Mouse (Mus musculus) midbrain, embryonic 10.5 days (tissue): ENCODE data around the gene Ergic1. TPM values are rescaled to one million over a fixed set of nuclear protein-coding genes. Genes with fewer than 3 reads are reported as not detected.

Source experiments
- DNase-seq: peaks from one replicate; pipeline ENCODE4 v3.0.0-alpha.2; 2017; ENCODE audit warnings: low spot score
- H3K27ac ChIP-seq: fragments of 300-500 bp; sonication (generic); replicated peaks from 2 replicates; pipeline ENCODE4 v1.5.1; 2016; ENCODE audit warnings: mild to moderate bottlenecking
- H3K27me3 ChIP-seq: fragments of 300-500 bp; sonication (generic); 2 replicates; pipeline ENCODE4 v1.6.1; 2016; ENCODE audit warnings: low read depth, mild to moderate bottlenecking; ENCODE audit not compliant: poor library complexity, severe bottlenecking
- H3K36me3 ChIP-seq: fragments of 300-500 bp; sonication (generic); 2 replicates; pipeline ENCODE4 v1.6.1; 2016; ENCODE audit warnings: mild to moderate bottlenecking, moderate library complexity
- H3K4me1 ChIP-seq: fragments of 300-500 bp; sonication (generic); 2 replicates; pipeline ENCODE4 v1.6.1; 2016
- H3K4me3 ChIP-seq: fragments of 300-500 bp; sonication (generic); 2 replicates; pipeline ENCODE4 v1.5.1; 2016; ENCODE audit warnings: mild to moderate bottlenecking, moderate library complexity
- H3K9me3 ChIP-seq: fragments of 300-500 bp; sonication (generic); replicated peaks from 2 replicates; pipeline ENCODE4 v1.6.1; 2016; ENCODE audit warnings: mild to moderate bottlenecking
- WGBS: fragments of 180-500 bp; shearing (Covaris S2); methylation state at CpG from one replicate; pipeline ENCODE4 v1.1.7; 2016; 5-methylcytosine and 5-hydroxymethylcytosine counted together
- polyA plus RNA-seq: library from polyadenylated mRNA; unstranded; fragments of >200 nt; fragmentation: Nextera tagmentation; extraction: Ambion mirVana; gene quantifications from 2 replicates; pipeline ENCODE4 v1.2.1, GENCODE M21; 2016

Gene Ergic1
- polyA plus RNA-seq, 1 experiment from 2014 or later: 104 TPM

DNA sequence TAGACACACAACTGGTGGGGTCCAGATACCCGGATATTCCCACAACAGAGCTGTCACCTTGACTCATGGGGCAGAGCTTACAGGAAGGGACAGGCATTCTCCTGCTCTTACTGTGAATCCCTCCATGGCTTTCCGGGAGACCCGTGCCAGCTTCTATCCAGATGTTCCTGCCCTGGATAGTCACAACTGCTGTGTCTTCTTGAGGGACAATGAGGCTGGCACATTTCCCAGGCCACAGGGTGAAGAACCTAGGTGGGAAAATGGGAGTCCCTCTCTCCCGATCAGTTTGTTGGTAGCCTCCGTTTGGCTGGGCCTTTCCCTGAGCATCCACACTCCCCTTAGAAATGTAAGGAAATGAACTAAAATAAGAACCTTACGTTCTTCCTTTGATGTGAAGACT lies 32.5 kb upstream of the Ergic1 start:
- no peak for DNase-seq
- H3K4me1 ChIP-seq: peaks cover 9% of the 10 kb centered on the region
- no peaks in the 10 kb centered on the region for H3K27me3 ChIP-seq
- H3K4me3 ChIP-seq: no peak overlapping the region
- H3K9me3 ChIP-seq: no peaks in the 10 kb centered on the region
- 95% methylated on average over 6 of the region's 6 CpGs for WGBS
- no peak overlapping the region for H3K27ac ChIP-seq
- H3K36me3 ChIP-seq: no peaks in the 10 kb centered on the region

DNA sequence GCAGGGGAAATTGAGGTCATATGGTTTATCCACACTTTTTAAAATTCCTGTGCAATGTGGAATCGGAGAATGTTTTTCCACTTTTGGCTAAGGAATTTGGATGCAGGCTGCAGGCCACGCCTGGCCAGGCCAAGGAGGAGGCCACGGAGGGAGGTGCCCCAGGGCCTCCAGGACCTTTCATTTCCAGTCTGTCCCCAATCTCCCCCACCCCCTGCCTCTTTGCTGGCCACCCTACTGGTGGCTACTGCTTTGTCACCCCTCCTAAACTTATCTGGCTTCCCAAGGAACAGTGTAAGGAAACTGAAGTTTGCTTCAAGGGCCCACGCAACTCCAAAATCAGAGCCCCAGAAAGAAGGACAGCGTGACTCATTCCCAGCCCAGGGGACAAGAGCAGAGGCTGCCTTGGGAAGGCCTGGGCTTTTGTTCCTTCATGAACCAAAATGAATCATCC lies 31.5 kb upstream of the Ergic1 start:
- H3K9me3 ChIP-seq: no peaks in the 10 kb centered on the region
- no peak for DNase-seq
- peaks cover 9% of the 10 kb centered on the region for H3K4me1 ChIP-seq
- H3K36me3 ChIP-seq: no peaks in the 10 kb centered on the region
- no peaks in the 10 kb centered on the region for H3K27me3 ChIP-seq
- WGBS: 92% methylated on average over 5 of the region's 5 CpGs
- H3K4me3 ChIP-seq: no peak overlapping the region
- no peak overlapping the region for H3K27ac ChIP-seq

DNA sequence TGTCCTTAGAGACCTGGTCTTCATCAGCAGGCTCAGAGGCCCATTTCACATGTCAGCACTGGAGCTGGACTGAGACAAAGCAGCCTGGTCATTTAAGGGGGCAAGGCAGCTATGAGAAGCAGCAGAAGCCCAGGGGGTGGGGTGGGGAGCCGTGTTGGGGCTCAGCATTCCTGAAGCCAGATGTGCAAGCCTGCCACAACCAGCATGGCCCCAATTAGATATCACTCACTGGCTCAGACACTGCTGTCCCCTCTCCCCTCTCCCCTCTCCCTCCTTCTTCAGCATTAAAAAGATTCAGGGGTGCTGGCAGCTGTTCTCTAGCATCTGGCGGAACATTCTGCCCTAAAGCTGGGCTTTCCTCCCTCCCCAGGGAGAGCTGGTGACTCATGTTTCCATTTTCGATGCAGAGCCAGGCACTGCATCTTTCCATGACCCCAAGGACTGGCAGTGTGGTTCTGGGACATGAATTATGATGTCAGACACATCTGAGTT lies 30.7 kb upstream of the Ergic1 start:
- Histone ChIP-seq H3K9me3 (no peaks in the 10 kb centered on the region), H3K27me3 (no peaks in the 10 kb centered on the region), H3K27ac (no peak overlapping the region), H3K4me1 (0 out of 2 replicates have a peak, but pooled peaks cover 3% of the 10 kb centered on the region), H3K36me3 (no peaks in the 10 kb centered on the region), H3K4me3 (no peak overlapping the region)
- WGBS: 67% methylated on average over 3 of the region's 3 CpGs
- DNase-seq: no peak

DNA sequence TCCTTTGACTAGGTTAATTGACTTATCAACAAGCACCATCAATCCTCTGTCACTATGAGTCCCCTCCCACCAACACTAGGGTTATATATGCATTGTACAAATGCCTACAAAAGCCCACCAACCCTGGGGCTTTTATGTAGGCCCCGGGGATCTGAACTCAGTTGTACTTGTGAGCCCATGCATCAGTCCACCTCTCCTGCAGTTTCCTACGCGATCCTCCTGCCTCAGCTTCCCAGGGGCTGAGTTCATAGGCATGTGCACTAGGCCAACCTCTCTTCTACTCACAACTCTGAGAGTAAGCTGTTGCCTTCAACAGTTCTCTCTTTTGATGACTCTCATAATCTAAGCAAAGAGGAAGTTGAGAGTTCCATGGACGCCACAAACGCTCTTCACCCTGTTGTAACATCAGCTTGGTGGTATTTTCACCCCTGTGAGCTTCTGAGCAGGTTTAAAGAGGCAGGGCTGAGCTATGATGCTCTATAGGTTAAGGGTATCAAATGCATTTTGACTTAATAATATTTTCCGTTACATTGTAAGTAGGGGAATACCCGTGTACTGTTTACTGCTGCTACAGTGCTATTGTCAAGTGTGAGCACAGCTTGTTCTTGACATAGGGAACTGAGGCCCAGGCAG lies 29.8 kb upstream of the Ergic1 start:
- Histone ChIP-seq H3K27ac (no peak overlapping the region), H3K27me3 (no peaks in the 10 kb centered on the region), H3K4me3 (no peak overlapping the region), H3K4me1 (0 out of 2 replicates have a peak, but pooled peaks cover 3% of the 10 kb centered on the region), H3K9me3 (no peaks in the 10 kb centered on the region), H3K36me3 (no peaks in the 10 kb centered on the region)
- no peak for DNase-seq
- WGBS: 92% methylated on average over 7 of the region's 7 CpGs

DNA sequence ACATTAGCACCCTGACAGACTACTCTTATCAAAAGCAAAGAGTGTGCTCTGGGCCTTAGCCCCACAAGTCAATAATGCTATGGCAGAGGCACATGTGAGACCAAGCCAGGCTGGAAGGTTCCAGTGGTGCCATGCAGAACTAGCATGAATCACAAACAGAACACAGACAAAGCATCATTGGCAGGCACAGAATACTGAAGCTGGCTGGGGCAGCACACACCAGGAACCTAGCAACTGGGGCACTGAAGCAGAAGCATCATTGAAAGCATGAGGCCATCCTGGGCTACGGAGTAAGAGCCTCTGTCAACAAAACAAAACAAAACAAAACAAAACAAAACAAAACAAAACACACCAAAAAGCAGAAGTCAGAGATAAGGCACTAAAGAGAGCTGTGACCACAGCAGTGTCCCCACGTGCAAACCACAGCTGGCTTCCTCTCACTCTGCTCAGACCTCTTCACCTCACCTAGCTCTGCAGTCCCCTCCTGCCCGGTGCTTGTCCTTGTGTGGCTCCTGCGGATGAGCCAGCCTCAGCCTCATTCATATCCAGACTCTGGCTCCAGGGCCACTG lies 28.7 kb upstream of the Ergic1 start:
- 75% methylated on average over 4 of the region's 4 CpGs for WGBS
- H3K4me1 ChIP-seq: 0 out of 2 replicates have a peak, but pooled peaks cover 3% of the 10 kb centered on the region
- no peak overlapping the region for H3K4me3 ChIP-seq
- H3K9me3 ChIP-seq: no peaks in the 10 kb centered on the region
- DNase-seq: no peak
- no peaks in the 10 kb centered on the region for H3K27me3 ChIP-seq
- no peaks in the 10 kb centered on the region for H3K36me3 ChIP-seq
- H3K27ac ChIP-seq: no peak overlapping the region

DNA sequence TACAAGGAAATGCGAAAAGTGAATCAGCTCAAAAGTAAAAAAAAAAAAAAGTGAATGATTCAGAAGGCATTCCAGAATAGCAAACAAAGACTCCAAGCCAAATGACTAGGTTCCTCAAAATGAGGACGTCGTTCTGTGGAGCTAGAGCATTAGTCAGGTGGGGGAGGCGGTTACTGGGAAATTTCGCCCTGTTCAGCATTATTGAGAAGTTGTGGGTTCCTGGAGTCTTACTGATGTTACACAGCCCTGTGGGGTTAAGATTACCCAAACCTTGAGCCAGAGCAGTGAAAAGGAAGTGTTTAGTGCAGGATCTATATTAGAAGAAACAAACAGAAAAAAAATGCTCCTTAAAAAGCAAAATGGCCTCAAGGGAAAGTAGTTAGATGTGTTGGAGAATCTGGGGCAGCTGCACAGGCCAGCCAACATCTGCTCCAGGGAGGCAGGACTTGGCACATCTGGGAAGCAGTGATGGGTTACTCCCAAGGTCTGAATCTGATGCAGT lies 27.4 kb upstream of the Ergic1 start:
- no peaks in the 10 kb centered on the region for H3K36me3 ChIP-seq
- WGBS: 83% methylated on average over 5 of the region's 5 CpGs
- no peak overlapping the region for H3K27ac ChIP-seq
- H3K4me1 ChIP-seq: 0 out of 2 replicates have a peak, but pooled peaks cover 3% of the 10 kb centered on the region
- no peak for DNase-seq
- no peak overlapping the region for H3K4me3 ChIP-seq
- no peaks in the 10 kb centered on the region for H3K9me3 ChIP-seq
- no peaks in the 10 kb centered on the region for H3K27me3 ChIP-seq

DNA sequence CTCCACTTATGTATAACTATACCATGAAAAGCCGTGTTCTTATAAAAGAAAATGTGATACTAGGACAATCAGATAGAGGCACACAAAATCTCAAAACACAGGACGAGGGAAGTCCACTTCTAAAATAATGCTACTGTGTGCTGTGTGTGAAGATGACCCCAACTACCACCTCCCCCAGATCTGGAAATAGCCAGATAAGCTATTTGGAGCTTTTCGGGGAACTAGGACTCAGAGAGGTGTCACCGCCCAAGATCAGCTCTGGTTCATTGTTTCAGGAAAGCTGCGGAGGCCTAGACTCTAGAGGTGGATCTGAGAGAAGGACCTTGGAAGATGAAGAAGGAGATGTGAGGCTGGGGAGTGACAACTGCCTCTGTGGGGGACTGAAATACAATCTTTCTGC lies 26.6 kb upstream of the Ergic1 start:
- Histone ChIP-seq H3K4me3 (no peak overlapping the region), H3K36me3 (no peaks in the 10 kb centered on the region), H3K27ac (no peak overlapping the region), H3K9me3 (no peaks in the 10 kb centered on the region), H3K27me3 (no peaks in the 10 kb centered on the region), H3K4me1 (0 out of 2 replicates have a peak, but pooled peaks cover 3% of the 10 kb centered on the region)
- 86% methylated on average over 5 of the region's 5 CpGs for WGBS
- DNase-seq: no peak

DNA sequence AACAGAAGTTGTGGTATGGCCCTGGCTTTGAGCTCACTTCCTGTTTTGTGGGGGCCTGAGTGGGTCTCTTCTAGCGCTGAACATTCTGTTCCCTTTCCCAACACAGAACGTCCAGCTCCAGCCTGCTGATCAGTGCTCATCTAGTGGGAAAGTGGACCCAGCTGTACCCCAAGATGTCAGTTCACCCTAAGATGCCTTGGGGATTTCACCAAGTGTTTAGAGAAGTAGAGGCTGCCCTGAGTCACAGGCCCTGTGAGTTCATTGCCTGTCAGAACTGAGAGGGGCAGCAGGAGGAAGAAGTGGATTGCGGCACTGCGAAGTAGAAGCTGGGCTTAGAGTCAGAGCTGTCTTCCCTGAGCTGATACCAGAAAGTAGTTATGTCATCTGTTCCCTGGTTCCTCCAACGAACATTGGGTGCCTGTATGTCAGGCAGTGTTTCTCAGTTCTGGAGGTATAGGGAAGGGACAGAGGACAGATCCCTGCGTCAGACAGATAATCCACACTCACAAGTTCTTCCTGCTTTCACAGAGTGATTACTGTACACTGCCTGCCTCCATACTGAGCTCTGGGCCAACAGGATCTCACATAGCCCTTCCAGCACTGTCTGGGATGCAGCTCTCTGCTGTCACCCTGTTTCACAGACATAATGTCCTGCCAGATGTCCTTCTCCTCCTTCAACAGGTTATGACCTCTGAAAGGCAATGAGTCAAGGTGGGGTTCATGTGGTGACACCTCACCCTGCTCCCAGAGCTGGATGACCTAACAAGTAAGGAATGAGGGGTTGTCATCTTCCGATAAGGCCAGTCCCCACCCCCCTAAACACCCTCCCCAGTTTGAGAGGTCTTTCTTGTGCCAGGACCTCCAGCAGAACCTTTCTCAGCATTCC lies 25.8 kb upstream of the Ergic1 start:
- Histone ChIP-seq H3K4me3 (no peak overlapping the region), H3K27me3 (no peaks in the 10 kb centered on the region), H3K36me3 (no peaks in the 10 kb centered on the region), H3K4me1 (0 out of 2 replicates have a peak, but pooled peaks cover 2% of the 10 kb centered on the region), H3K27ac (no peak overlapping the region), H3K9me3 (no peaks in the 10 kb centered on the region)
- DNase-seq: no peak
- 85% methylated on average over 7 of the region's 7 CpGs for whole genome bisulfite sequencing

DNA sequence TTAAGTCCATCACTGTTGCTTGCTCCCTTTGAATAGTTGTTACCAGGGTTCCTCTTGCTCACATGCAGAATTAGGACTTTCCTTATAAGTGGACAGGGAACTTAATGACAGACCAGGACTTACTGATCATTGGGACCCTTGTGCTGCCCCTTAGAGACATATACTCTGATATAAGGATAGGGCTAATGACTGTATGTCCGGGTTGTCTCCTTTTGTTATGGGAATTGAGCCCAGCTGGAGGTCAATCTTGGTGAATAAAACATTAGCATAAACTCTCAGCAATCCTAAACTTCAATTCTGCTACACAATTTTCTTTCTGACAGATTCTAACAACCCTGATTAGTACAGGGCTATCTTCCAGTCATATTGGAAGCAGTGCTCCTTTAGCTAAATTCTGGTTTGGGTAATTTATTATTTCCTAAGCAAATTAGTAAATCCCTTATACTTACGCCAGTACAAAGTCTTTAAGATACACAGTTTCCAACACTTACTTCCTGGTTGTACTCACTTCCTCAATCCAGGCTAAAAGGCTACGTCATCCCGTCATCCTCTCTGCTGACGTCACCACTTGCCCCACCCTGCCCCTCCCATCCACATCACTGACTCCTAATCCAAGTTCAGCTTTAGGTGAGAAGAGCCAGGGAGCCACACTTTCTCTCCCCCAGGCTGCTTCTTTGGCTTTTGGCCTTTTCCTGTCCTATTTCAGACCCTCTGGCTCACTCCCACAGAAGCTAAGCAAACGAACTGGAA lies 23.4 kb upstream of the Ergic1 start:
- no peaks in the 10 kb centered on the region for H3K4me1 ChIP-seq
- H3K27ac ChIP-seq: no peak overlapping the region
- H3K9me3 ChIP-seq: no peaks in the 10 kb centered on the region
- H3K36me3 ChIP-seq: no peaks in the 10 kb centered on the region
- H3K4me3 ChIP-seq: no peak overlapping the region
- WGBS: 46% methylated on average over 6 of the region's 6 CpGs
- H3K27me3 ChIP-seq: no peaks in the 10 kb centered on the region
- DNase-seq: no peak

DNA sequence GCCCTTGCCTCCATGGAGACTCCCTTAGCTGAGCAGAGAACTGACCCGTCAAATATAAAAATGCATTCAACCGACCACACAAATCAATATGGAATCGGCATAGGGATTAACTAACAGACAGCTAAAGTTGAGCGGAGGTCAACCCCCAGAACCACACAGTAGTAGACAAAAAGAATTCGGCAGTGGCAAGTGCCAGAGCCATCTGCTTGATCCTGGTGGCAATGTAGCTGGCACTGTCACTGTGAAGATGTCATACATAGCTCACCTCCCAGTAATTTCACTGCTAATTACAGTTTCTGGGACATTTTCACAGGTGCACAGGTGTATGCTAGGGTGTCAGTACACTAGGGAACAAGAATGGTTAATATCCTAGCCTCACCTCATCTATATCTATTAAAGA lies 21.2 kb upstream of the Ergic1 start:
- Histone ChIP-seq H3K27me3 (no peaks in the 10 kb centered on the region), H3K4me1 (no peaks in the 10 kb centered on the region), H3K4me3 (no peak overlapping the region), H3K27ac (no peak overlapping the region), H3K36me3 (no peaks in the 10 kb centered on the region), H3K9me3 (no peaks in the 10 kb centered on the region)
- WGBS: 84% methylated on average over 5 of the region's 5 CpGs
- DNase-seq: no peak

DNA sequence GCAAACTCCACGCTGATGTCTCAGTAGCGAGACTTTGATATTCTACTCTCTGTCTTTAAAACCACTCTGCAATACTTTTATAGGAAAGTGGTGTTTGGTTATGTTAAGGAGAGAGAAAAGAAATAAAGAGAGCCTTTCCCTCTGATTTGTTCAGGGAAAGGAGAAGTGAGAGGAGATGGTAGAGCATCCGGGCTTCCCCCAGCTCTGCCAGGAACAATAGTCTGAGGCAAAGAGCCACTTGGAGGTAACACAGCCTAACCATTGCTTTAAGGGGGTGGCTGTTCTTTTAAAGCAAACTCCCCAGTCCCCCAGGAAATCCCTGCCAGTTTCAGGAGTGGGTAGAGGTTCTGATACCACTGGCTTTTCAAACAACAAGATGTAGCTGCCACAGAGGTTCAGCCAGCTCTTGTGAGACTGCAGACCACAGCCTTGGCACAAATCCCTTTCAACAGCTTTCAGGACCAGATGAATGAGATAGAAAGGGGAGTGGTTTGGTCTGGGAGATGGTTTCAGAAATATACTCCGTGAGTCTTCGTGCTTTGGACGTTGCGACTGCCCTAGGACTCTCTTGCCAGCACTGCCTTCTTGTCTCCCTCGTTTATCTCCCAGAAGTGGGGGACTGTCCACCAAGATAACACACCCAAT lies 16.8 kb upstream of the Ergic1 start:
- 87% methylated on average over 8 of the region's 8 CpGs for WGBS
- Histone ChIP-seq H3K4me1 (peaks cover 9% of the 10 kb centered on the region; the same call in 1 of the 2 replicates), H3K4me3 (no peak overlapping the region), H3K9me3 (no peaks in the 10 kb centered on the region), H3K36me3 (no peaks in the 10 kb centered on the region), H3K27ac (no peak overlapping the region), H3K27me3 (peaks cover 10% of the 10 kb centered on the region; the same call in 1 of the 2 replicates)
- no peak for DNase-seq

DNA sequence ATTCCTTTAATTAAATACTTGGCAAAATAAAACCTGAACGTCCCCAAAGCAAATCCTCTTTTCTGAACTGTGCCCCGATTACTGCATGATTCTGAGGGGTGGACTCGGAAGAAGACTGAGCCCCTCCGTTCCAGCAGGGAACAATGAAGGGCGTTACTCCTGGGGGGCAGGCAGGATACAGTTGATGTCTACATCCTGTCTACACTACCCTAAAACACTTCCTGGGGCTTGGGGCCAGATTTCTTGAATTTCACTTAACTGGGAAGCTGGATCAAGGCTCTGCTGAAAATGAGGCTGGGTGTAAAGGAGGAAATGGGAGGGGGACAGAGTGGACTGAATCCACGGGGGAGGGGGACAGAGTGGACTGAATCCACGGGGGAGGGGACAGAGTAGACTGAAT lies 13.5 kb upstream of the Ergic1 start:
- DNase-seq: no peak
- peaks cover 14% of the 10 kb centered on the region; the same call in 1 of the 2 replicates for H3K27me3 ChIP-seq
- peaks cover 10% of the 10 kb centered on the region; the same call in 1 of the 2 replicates for H3K4me1 ChIP-seq
- H3K4me3 ChIP-seq: no peak overlapping the region
- no peaks in the 10 kb centered on the region for H3K9me3 ChIP-seq
- no peaks in the 10 kb centered on the region for H3K36me3 ChIP-seq
- 40% methylated on average over 7 of the region's 7 CpGs for WGBS
- no peak overlapping the region for H3K27ac ChIP-seq
